Mouse (Mus musculus) heart, adult 2 months (tissue): ENCODE results near the gene Myo10. TPM values are rescaled to one million over a fixed set of nuclear protein-coding genes. Genes with fewer than 3 reads are reported as not detected.

Source experiments
- DNase-seq, 2 experiments: peaks; one replicate each; pipeline ENCODE4 v3.0.0; 2021
- H3K27ac ChIP-seq: fragments of 200-600 bp; 2 replicates; pipeline ENCODE4 v1.8.1; 2022
- H3K27me3 ChIP-seq: fragments of 200-500 bp; 2 replicates; pipeline ENCODE4 v1.6.1; 2012; ENCODE audit warnings: mild to moderate bottlenecking, low read length, inconsistent platforms, mixed read lengths; ENCODE audit not compliant: control insufficient read depth, insufficient read depth
- H3K36me3 ChIP-seq: fragments of 200-500 bp; 2 replicates; pipeline ENCODE4 v1.6.1; 2012; ENCODE audit warnings: low read length, inconsistent platforms; ENCODE audit not compliant: control insufficient read depth, insufficient read depth
- H3K4me1 ChIP-seq: fragments of 200-500 bp; 2 replicates; pipeline ENCODE4 v1.6.1; 2011; ENCODE audit warnings: low read length; ENCODE audit not compliant: control insufficient read depth, insufficient read depth
- H3K4me3 ChIP-seq: fragments of 200-600 bp; 2 replicates; pipeline ENCODE4 v1.8.1; 2022
- H3K79me2 ChIP-seq: fragments of 200-500 bp; replicated peaks from 2 replicates; pipeline ENCODE4 v1.6.1; 2012; ENCODE audit warnings: mild to moderate bottlenecking, inconsistent platforms, low read length, moderate library complexity, mixed read lengths; ENCODE audit not compliant: control insufficient read depth, insufficient read depth
- H3K9ac ChIP-seq: fragments of 200-500 bp; 2 replicates; pipeline ENCODE4 v1.6.1; 2012; ENCODE audit warnings: low read depth, mild to moderate bottlenecking, control low read depth, inconsistent platforms, low read length, mixed read lengths
- CTCF ChIP-seq: fragments of 200-600 bp; IDR thresholded peaks from 2 replicates; pipeline ENCODE4 v1.8.1; 2022; ENCODE audit warnings: antibody characterized with exemption, mild to moderate bottlenecking, moderate library complexity
- EP300 ChIP-seq: fragments of 200-500 bp; IDR thresholded peaks from 2 replicates; pipeline ENCODE4 v1.6.1; 2011; ENCODE audit warnings: low read depth, low read length, control low read depth; ENCODE audit not compliant: insufficient read depth
- POLR2A ChIP-seq: fragments of 200-500 bp; IDR thresholded peaks from 2 replicates; pipeline ENCODE4 v1.6.1; 2011; ENCODE audit warnings: mild to moderate bottlenecking, low read depth, low read length, control low read depth; ENCODE audit not compliant: insufficient read depth
- WGBS: fragments of 180-500 bp; shearing (Covaris S2); methylation state at CpG from one replicate; pipeline ENCODE4 v1.1.7; 2018; 5-methylcytosine and 5-hydroxymethylcytosine counted together
- intact Hi-C: fragments of 180-260 bp; cut with DNase I; formaldehyde crosslinking; loops from one replicate; pipeline ENCODE4 v1.15.1; 2025
- polyA plus RNA-seq: library from polyadenylated mRNA; depleted of rRNA; stranded (reverse); fragments of >200 nt; gene quantifications from 2 replicates; pipeline ENCODE4 v1.2.3, GENCODE M21; 2012
- total RNA-seq, 2 experiments: library from RNA; stranded (reverse); gene quantifications; 2 replicates each; pipeline ENCODE4 v1.2.3; 2021

Myo10 gene
- total and polyA plus RNA-seq, 3 experiments, result 26.6 to 67.9 (median 63.7) TPM

- Histone ChIP-seq H3K27ac (no peak overlapping the region), H3K4me1 (no peaks in the 10 kb centered on the region), H3K9ac (no peak overlapping the region), H3K36me3 (no peaks in the 10 kb centered on the region), H3K27me3 (no peaks in the 10 kb centered on the region), H3K79me2 (no peaks in the 10 kb centered on the region), H3K4me3 (no peak overlapping the region)
- 86% methylated on average over 20 of the region's 20 CpGs for WGBS
- DNase-seq, result no peak
- intact Hi-C loops, result no loop called here
- no peak for TF ChIP-seq EP300
- TF ChIP-seq POLR2A, result no peak
- TF ChIP-seq CTCF, result no peak
Observed at GRCm38 (mm10) chr15:25808677-25809460, 186.5 kb downstream of the Myo10 start.

- H3K27ac ChIP-seq, result no peak overlapping the region
- no peak for TF ChIP-seq CTCF
- TF ChIP-seq EP300, result no peak
- TF ChIP-seq POLR2A, result no peak
- WGBS, result 64% methylated on average over 6 of the region's 6 CpGs
- no peak overlapping the region for H3K4me3 ChIP-seq
- H3K4me1 ChIP-seq, result no peaks in the 10 kb centered on the region
- no peaks in the 10 kb centered on the region for H3K79me2 ChIP-seq
- no peaks in the 10 kb centered on the region for H3K36me3 ChIP-seq
- H3K9ac ChIP-seq, result no peak overlapping the region
- H3K27me3 ChIP-seq, result no peaks in the 10 kb centered on the region
- no peak for DNase-seq
- intact Hi-C loops, result loop anchor here (2.0 to 5.0 kb wide), 3 partner anchors 38 to 151 kb away; no protein-coding TSS in a partner anchor
Observed at GRCm38 (mm10) chr15:25809669-25810068, 187.3 kb downstream of the Myo10 start.

DNA sequence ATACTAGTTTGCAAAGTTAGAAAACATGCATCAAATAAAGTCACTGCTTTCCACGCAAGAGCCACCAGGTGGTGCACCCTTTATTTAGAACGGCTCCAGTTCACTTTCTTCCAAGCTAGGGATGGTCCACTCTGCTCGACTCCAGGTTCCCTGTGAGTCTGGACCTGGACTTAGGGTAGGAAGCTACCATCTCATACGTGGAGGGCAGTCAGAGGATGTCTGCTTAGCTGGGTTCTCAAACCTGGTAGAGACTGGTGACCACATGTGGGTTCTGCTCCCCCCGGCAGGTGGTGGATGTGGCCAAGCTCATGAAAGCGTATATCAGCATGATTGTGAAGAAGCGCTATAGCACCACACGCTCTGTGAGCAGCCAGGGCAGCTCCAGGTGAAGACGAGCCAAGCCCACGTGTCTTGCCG is 189.5 kb downstream of the Myo10 start:
- Histone ChIP-seq H3K27me3 (no peaks in the 10 kb centered on the region), H3K9ac (no peak overlapping the region), H3K36me3 (no peaks in the 10 kb centered on the region), H3K79me2 (no peaks in the 10 kb centered on the region), H3K4me3 (no peak overlapping the region), H3K27ac (no peak overlapping the region), H3K4me1 (no peaks in the 10 kb centered on the region)
- TF ChIP-seq CTCF (peak; percentile 65), POLR2A (no peak), EP300 (no peak)
- 65% methylated on average over 11 of the region's 11 CpGs for WGBS
- peak; percentile 29 to 34 for DNase-seq
- intact Hi-C loops, result loop anchor here (2.0 to 5.0 kb wide), 3 partner anchors 35 to 149 kb away; no protein-coding TSS in a partner anchor

GRCm38 (mm10) chr15:25812479-25812878 is 190.2 kb downstream of the Myo10 start:
- Histone ChIP-seq H3K9ac (no peak overlapping the region), H3K36me3 (no peaks in the 10 kb centered on the region), H3K4me1 (no peaks in the 10 kb centered on the region), H3K4me3 (no peak overlapping the region), H3K27ac (no peak overlapping the region), H3K27me3 (no peaks in the 10 kb centered on the region), H3K79me2 (no peaks in the 10 kb centered on the region)
- intact Hi-C loops, result loop anchor here (5.0 kb wide), 2 partner anchors 35 to 90 kb away; no protein-coding TSS in a partner anchor
- 66% methylated on average over 12 of the region's 12 CpGs for WGBS
- TF ChIP-seq POLR2A, result no peak
- TF ChIP-seq CTCF, result no peak
- no peak for TF ChIP-seq EP300
- no peak for DNase-seq

- Histone ChIP-seq H3K36me3 (no peaks in the 10 kb centered on the region), H3K4me3 (no peak overlapping the region), H3K9ac (no peak overlapping the region), H3K27me3 (no peaks in the 10 kb centered on the region), H3K79me2 (no peaks in the 10 kb centered on the region), H3K4me1 (no peaks in the 10 kb centered on the region), H3K27ac (no peak overlapping the region)
- no peak for DNase-seq
- WGBS, result 88% methylated on average over 3 of the region's 3 CpGs
- intact Hi-C loops, result loop anchor here (5.0 kb wide), 2 partner anchors 33 to 88 kb away; no protein-coding TSS in a partner anchor
- TF ChIP-seq CTCF (no peak), EP300 (no peak), POLR2A (no peak)
Observed at GRCm38 (mm10) chr15:25814535-25814934, 192.2 kb downstream of the Myo10 start.

GRCm38 (mm10) chr15:25817191-25817590 is 194.9 kb downstream of the Myo10 start:
- Histone ChIP-seq H3K4me3 (no peak overlapping the region), H3K27me3 (no peaks in the 10 kb centered on the region), H3K36me3 (no peaks in the 10 kb centered on the region), H3K4me1 (no peaks in the 10 kb centered on the region), H3K27ac (no peak overlapping the region), H3K9ac (no peak overlapping the region), H3K79me2 (no peaks in the 10 kb centered on the region)
- no peak for DNase-seq
- TF ChIP-seq POLR2A (no peak), EP300 (no peak), CTCF (no peak)
- intact Hi-C loops, result no loop called here
- WGBS, result 94% methylated on average over 2 of the region's 2 CpGs
